Mouse (Mus musculus): ENCODE results near the gene Sox6. TPM values are rescaled to one million over a fixed set of nuclear protein-coding genes. Genes with fewer than 3 reads are reported as not detected.

Gene Sox6
- total RNA-seq, 2 experiments from 2014 or later, result 968 to 1,059 TPM

DNA sequence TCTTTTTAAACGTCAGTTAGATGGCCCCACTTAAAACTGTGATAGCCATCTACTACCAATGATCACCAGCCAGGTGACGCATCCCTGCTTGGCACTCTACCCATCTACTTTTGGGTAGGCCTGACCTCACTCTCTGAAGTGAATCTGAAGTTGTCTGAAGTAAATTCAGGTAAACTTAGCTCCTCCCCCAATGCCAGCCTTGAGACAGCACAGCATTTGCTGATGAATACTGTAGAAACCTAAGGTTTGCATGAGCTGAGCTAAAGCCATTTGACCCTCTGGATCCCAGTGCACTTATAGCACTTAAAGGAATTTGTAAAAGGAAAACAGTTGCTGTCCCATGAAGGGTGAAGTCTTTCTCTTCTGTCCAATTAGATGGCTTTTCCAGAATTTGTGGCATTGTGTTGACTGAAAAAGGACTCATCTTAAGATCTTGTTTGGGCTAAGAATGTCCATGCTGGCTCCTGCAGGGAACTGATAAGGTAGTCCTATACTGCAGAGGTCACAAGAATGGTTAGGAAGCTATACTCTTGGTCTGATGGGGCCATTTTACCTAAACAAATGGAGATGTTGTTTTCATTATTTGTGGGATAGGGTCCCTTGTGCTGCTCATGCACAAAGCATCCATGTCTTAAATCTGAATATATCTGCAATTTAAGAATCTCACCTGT lies 50.4 kb downstream of the Sox6 start:
- peak; percentile 83 for ATAC-seq (replicated peaks; ENCODE audit: low FRiP score, poor library complexity, severe bottlenecking)

GRCm38 (mm10) chr7:115985716-115986115 lies 52.9 kb downstream of the Sox6 start:
- ATAC-seq (replicated peaks; ENCODE audit: low FRiP score, poor library complexity, severe bottlenecking), result no peak

DNA sequence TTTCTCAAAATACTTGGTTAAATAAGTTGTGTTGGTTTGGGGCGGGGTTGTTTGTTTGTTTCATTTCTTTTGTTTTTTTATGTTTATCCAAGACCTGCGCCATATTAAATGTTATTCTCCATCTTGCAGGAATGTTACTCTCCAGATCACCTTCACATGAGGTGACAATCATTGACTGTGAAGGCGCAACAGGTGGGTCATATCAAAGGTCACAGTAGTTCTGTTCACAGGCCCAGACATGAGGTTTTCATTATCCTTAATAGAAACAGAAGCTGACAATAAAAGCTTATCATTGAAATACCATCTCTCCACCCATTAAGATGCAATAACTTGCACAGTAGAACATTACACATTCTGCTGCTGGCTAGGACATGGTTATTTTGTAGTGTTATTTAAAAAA lies 54.5 kb downstream of the Sox6 start:
- no peak for ATAC-seq (replicated peaks; ENCODE audit: low FRiP score, poor library complexity, severe bottlenecking)

DNA sequence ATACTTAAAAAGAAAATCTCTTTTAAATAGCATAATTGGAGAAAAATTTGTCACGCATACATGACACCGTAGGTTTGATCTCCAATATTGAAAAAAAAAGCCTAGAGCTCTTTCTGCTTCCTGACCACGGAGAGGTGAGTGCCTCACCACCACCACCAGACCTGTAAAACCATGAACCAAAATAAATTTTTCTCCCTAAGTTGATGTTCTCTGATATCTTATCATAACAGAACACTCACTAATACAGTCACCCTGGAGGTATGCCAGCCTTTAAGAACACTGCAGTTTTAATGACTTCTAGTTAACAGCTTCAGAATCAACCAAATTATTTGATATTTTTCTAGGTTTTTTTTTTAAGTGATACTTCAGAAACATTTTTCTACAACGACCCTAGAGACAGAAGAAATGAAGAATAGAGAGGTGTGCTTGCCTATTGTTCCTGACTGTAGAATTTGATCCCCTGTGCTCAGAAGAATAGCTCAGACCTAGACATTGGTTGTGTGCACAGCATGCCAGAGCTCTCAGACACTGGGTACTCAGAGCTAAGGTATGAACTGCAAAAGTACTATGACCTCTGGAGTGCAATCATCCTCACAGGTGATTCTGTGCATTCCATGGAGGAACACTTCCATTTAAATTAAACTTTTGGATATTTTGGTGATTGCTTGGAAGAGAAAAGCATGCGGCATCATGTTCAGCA lies 58.6 kb downstream of the Sox6 start:
- ATAC-seq (replicated peaks; ENCODE audit: low FRiP score, poor library complexity, severe bottlenecking), result peak; percentile 92

DNA sequence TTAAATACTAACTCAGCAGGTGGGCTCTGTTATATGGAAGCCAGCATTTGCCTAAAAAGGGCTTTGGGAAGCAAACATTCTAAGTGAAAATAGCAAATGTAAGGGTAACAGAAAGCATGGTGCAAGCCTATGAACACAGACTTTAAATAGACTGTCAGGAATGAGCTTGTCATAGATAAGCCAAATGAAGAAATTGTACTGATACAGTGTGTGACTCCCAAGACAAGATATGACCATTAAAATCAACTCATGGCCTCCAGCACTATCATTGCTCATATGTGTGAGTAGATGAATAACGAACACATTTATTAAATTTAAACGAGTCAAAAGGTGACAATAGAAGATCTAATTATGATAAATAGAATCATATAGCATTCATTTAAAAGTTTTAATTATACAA lies 64.1 kb downstream of the Sox6 start:
- no peak for ATAC-seq (replicated peaks; ENCODE audit: low FRiP score, poor library complexity, severe bottlenecking)

- no peak for ATAC-seq (replicated peaks; ENCODE audit: low FRiP score, poor library complexity, severe bottlenecking)
These were observed 71.4 kb downstream of the Sox6 start for GRCm38 (mm10) chr7:115967186-115967585.

DNA sequence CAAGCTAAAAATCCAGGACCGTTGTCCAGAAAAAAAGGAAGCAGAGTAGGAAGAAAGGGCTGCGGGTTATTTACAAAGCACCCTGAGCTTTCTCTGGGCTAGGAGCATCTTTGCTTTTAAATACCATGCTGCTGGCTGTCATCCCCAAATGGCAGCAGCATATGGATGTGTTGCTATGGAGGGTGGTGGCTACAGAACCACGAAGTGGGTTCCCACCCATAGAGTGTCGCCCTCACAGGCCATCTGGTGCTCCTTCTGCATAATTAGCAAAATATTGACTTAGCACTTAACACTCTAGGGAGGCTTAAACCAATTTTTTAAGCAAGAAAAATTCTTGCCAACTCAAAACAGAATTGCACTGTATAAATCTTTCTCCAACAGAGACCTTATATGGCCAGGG lies 72.4 kb downstream of the Sox6 start:
- ATAC-seq (replicated peaks; ENCODE audit: low FRiP score, poor library complexity, severe bottlenecking), result no peak

- ATAC-seq (replicated peaks; ENCODE audit: low FRiP score, poor library complexity, severe bottlenecking), result no peak
These were observed 85.5 kb downstream of the Sox6 start for GRCm38 (mm10) chr7:115953046-115953445.

GRCm38 (mm10) chr7:115952235-115952634 lies 86.4 kb downstream of the Sox6 start:
- peak; percentile 76 for ATAC-seq (replicated peaks; ENCODE audit: low FRiP score, poor library complexity, severe bottlenecking)

DNA sequence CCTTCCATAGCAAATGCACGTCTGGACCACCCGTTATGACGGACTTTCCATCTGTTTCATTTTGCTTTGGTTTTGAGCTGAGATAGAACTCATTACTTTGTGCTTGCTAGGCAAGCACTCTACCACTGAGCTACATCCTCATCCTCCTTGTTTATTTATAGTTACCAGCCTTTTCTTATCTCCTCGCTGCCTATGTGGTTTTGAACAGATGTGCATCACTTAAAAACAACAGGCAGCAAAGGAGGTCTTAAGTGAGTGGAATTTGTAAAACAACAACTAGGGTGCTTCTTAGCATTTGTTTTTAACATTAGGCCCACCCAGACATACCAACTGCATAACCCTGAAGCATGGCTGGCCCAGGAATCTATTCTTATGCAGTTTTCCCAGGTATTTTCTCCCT lies 86.9 kb downstream of the Sox6 start:
- peak; percentile 85 for ATAC-seq (replicated peaks; ENCODE audit: low FRiP score, poor library complexity, severe bottlenecking)

DNA sequence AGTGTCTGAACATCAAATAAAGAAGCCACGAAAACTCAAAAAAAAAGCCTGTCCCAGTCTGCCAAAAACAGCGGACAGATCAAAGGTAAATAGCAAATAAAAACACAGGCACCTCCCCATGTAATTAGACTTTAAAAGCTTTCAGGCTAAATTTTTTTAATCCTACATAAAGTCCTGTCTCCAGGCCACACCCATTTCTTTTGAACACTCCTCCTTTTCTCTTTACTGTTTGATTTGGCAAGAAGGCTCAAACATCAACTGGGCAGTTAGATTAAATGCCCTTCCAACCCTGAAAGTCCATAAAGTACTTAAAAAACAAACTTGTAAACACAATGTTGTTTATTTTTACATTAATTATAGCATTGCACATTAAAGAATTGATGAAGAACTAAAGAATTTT lies 90.7 kb downstream of the Sox6 start:
- no peak for ATAC-seq (replicated peaks; ENCODE audit: low FRiP score, poor library complexity, severe bottlenecking)

DNA sequence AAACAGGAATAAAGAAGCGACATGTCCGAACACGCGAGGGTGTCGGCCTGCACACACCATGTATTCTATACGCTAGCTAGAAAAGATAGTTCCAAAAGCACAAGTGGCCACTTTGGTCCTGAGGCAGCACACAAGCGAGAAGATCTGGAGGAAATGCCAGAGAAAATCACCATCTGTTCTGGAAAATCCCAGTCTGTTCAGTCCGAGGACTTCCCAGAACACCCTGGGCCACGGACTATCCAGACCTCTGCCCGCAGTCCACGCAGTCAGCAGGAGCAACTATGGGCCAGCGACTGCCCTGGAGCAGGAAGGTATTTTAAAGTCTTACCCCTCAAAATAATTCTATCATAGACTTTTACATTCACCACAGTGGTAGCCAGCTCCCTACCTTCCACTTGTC lies 92.0 kb downstream of the Sox6 start:
- ATAC-seq (replicated peaks; ENCODE audit: low FRiP score, poor library complexity, severe bottlenecking), result no peak

- ATAC-seq (replicated peaks; ENCODE audit: low FRiP score, poor library complexity, severe bottlenecking), result no peak
These were observed 93.1 kb downstream of the Sox6 start for GRCm38 (mm10) chr7:115945516-115945915.

DNA sequence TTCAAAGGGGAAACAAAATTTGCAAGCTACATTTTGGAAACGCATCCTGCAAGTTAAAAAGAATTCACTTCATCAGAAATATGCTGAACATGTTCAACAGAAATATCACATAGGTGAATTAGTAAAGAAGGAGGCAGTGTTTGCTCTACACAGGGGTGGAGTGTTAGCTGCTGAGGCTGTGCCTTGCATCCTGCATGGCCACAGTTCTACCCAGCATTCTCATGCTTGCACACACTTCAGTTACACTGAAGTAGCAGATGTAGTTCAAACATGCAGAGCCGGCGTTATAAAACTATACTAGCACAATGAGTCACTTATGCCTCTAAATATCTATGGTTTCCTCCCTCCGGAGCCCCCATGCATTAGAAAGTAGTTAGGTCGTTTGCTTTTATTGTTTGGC lies 94.3 kb downstream of the Sox6 start:
- no peak for ATAC-seq (replicated peaks; ENCODE audit: low FRiP score, poor library complexity, severe bottlenecking)

- ATAC-seq (replicated peaks; ENCODE audit: low FRiP score, poor library complexity, severe bottlenecking), result peak; percentile 95
These were observed 96.8 kb downstream of the Sox6 start for GRCm38 (mm10) chr7:115941766-115942165.

- ATAC-seq (replicated peaks; ENCODE audit: low FRiP score, poor library complexity, severe bottlenecking), result no peak
These were observed 99.3 kb downstream of the Sox6 start for GRCm38 (mm10) chr7:115939292-115939691.

- ATAC-seq (replicated peaks; ENCODE audit: low FRiP score, poor library complexity, severe bottlenecking), result no peak
These were observed 101.7 kb downstream of the Sox6 start for GRCm38 (mm10) chr7:115936908-115937307.

- ATAC-seq (replicated peaks; ENCODE audit: low FRiP score, poor library complexity, severe bottlenecking), result no peak
These were observed 123.3 kb downstream of the Sox6 start for GRCm38 (mm10) chr7:115915338-115915737.

GRCm38 (mm10) chr7:115910313-115910712 lies 128.3 kb downstream of the Sox6 start:
- no peak for ATAC-seq (replicated peaks; ENCODE audit: low FRiP score, poor library complexity, severe bottlenecking)

GRCm38 (mm10) chr7:115904798-115905207 lies 133.8 kb downstream of the Sox6 start:
- no peak for ATAC-seq (replicated peaks; ENCODE audit: low FRiP score, poor library complexity, severe bottlenecking)

GRCm38 (mm10) chr7:115903931-115904797 lies 134.4 kb downstream of the Sox6 start:
- ATAC-seq (replicated peaks; ENCODE audit: low FRiP score, poor library complexity, severe bottlenecking), result 0 out of 2 replicates have a peak, but pooled peaks have one; percentile 21

All from erythroblast, adult 5-6 weeks (primary cell).